Mouse (Mus musculus): ENCODE measurements at regions not wholly inside any gene's neighbourhood (a gene's known extent, or its start where the extent isn't known, plus 50 kb on each side); places are given as distances from the start of the nearest gene placed in this dataset.

GRCm38 (mm10) chr12:8859588-8859987 lies 61.9 kb upstream of the Laptm4a start:
- TF ChIP-seq MAFK (IDR thresholded peaks at IDR 0.05; ENCODE audit: borderline replicate concordance, low read depth, low read length) (no peak), RCOR1 (IDR thresholded peaks at IDR 0.05; ENCODE audit: low read depth, low read length) (no peak)

Measured in MEL (cell line).